Mouse (Mus musculus) embryonic facial prominence, embryonic 10.5 days (tissue): Measurements from ENCODE around the gene Prl3d3. TPM values are rescaled to one million over a fixed set of nuclear protein-coding genes. Genes with fewer than 3 reads are reported as not detected.
"Not testable (repeated sequence)": the region's sequence is repeated elsewhere in the genome, so short reads cannot be mapped to it uniquely, and the experiment has no call there.

Experiments
- DNase-seq: peaks from one replicate; pipeline ENCODE4 v3.0.0-alpha.2; 2017; ENCODE audit warnings: low spot score
- H3K27ac ChIP-seq: fragments of 300-500 bp; sonication (generic); replicated peaks from 2 replicates; pipeline ENCODE4 v1.5.1; 2016; ENCODE audit warnings: mild to moderate bottlenecking
- H3K27me3 ChIP-seq: fragments of 300-500 bp; sonication (generic); replicated peaks from 2 replicates; pipeline ENCODE4 v1.6.1; 2016; ENCODE audit warnings: low read depth, mild to moderate bottlenecking; ENCODE audit not compliant: poor library complexity, severe bottlenecking
- H3K36me3 ChIP-seq: fragments of 300-500 bp; sonication (generic); replicated peaks from 2 replicates; pipeline ENCODE4 v1.6.1; 2016; ENCODE audit warnings: mild to moderate bottlenecking, moderate library complexity
- H3K4me1 ChIP-seq: fragments of 300-500 bp; sonication (generic); 2 replicates; pipeline ENCODE4 v1.6.1; 2016
- H3K4me3 ChIP-seq: fragments of 300-500 bp; sonication (generic); 2 replicates; pipeline ENCODE4 v1.5.1; 2016; ENCODE audit warnings: mild to moderate bottlenecking, moderate library complexity
- H3K9me3 ChIP-seq: fragments of 300-500 bp; sonication (generic); 2 replicates; pipeline ENCODE4 v1.6.1; 2016; ENCODE audit warnings: mild to moderate bottlenecking
- WGBS: fragments of 180-500 bp; shearing (Covaris S2); methylation state at CpG from one replicate; pipeline ENCODE4 v1.1.7; 2016; 5-methylcytosine and 5-hydroxymethylcytosine counted together
- polyA plus RNA-seq: library from polyadenylated mRNA; unstranded; fragments of >200 nt; fragmentation: Nextera tagmentation; extraction: Ambion mirVana; gene quantifications from 2 replicates; pipeline ENCODE4 v1.2.1, GENCODE M21; 2016

Gene Prl3d3
- not detected in 2 replicates for polyA plus RNA-seq

- H3K27ac ChIP-seq, H3K4me1 ChIP-seq, H3K36me3 ChIP-seq, H3K27me3 ChIP-seq, DNase-seq, H3K4me3 ChIP-seq, H3K9me3 ChIP-seq: not testable (repeated sequence)
- 91% methylated on average over 3 of the region's 3 CpGs for WGBS
Measured at GRCm38 (mm10) chr13:27156490-27156889, at the start of gene Prl3d3. Gene Prl3d3, plus strand, starts transcription at chr13:27156790.

DNA sequence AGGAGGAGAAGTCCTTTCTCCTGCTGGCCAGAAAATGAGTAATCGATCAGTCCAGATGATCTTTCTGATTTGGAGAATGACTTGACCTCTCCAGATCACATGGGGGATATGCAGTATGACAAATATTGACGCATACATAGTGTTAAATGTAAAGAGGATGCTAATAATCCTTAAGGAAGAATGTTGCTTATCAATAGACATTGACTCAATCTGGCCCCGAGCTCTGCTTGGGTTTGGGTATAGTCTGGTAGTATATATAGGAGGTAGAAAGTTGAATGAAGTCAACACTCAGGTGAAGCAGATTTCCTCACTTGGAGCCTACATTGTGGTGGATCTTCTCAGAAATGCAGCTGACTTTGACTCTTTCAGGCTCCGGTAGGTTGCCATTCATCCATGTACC lies 35.2 kb upstream of the Prl3d3 start, which contains the start of gene Prl3d2:
Gene Prl3d2, plus strand, starts transcription at position 301 of the 400 bp plus-strand sequence.
- 89% methylated on average over 4 of the region's 4 CpGs for WGBS
- not testable (repeated sequence) for DNase-seq, H3K27ac ChIP-seq, H3K36me3 ChIP-seq, H3K4me1 ChIP-seq, H3K27me3 ChIP-seq, H3K4me3 ChIP-seq, H3K9me3 ChIP-seq

DNA sequence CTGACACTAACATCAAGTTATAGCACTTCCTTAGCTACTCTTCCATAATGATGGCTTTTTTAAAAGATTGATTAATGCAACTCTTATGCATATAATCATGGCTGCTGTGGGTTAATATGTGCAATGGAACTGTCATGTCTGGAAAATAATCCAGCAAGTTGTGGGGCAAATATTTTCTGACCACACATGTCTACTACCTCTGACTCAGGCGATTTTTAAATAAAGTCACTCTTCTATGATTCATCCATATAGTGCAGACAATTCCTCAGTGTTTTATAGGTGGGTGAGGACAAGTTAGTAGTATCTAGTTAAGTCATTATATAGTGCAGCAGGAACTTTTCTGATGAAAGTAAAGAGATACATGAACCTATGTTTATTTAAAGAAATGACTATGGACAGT lies 8.3 kb upstream of the Prl3d3 start:
- Histone ChIP-seq H3K36me3 (no peaks in the 10 kb centered on the region), H3K4me3 (no peak overlapping the region), H3K27ac (no peak overlapping the region), H3K27me3 (no peaks in the 10 kb centered on the region), H3K4me1 (no peaks in the 10 kb centered on the region), H3K9me3 (no peaks in the 10 kb centered on the region)
- WGBS, result 77% methylated on average over 1 of the region's 1 CpGs
- no peak for DNase-seq

DNA sequence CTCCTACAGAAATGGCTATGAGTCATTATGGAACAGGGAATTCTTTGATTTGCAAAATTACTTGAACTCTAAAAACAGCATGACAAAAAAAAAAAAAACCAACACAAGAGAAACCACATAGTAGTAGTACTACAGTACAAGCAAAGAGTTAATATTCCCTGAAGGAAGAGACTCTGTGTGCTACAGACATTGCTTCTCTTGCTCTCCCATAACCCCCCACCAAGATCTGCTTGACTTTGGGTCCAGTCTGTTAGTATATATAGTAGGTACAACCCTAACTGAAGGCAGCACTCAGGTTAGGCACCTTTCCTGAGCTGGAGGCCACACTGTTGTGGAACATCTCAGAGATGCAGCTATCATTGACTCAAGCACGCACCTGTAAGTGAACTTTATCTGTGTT lies 39.8 kb downstream of the Prl3d3 start, which contains the start of gene Prl3c1:
Gene Prl3c1, plus strand, starts transcription at position 301 of the 400 bp plus-strand sequence.
- no peak for DNase-seq
- H3K36me3 ChIP-seq, result no peaks in the 10 kb centered on the region
- H3K4me3 ChIP-seq, result no peak within 1 kb of the TSS
- no peaks in the 10 kb centered on the region for H3K4me1 ChIP-seq
- no peak within 1 kb of the TSS for H3K27ac ChIP-seq
- H3K27me3 ChIP-seq, result no peaks in the 10 kb centered on the region
- 86% methylated on average over 1 of the region's 1 CpGs for WGBS
- no peaks in the 10 kb centered on the region; the same call in 1 of the 2 replicates for H3K9me3 ChIP-seq

Other genes with a start within 250 kb of the Prl3d3 start
- not detected in 2 replicates for gene Prl, start 99.2 kb upstream of the Prl3d3 start, polyA plus RNA-seq
- not detected in 2 replicates for gene Prl3d1, start 62.6 kb upstream of the Prl3d3 start, polyA plus RNA-seq
- not detected in 2 replicates for gene Prl3d2, start 35.1 kb upstream of the Prl3d3 start, polyA plus RNA-seq
- gene Prl3c1, start 39.9 kb downstream of the Prl3d3 start, polyA plus RNA-seq, result not detected in 2 replicates
- gene Prl3b1, start 85.1 kb downstream of the Prl3d3 start, polyA plus RNA-seq, result 1.5 and 2.2 TPM in 2 replicates
- gene Prl3a1, start 102.6 kb downstream of the Prl3d3 start, polyA plus RNA-seq, result not detected in 2 replicates
- not detected in 2 replicates for gene Prl6a1, start 155.8 kb downstream of the Prl3d3 start, polyA plus RNA-seq
- gene Prl8a2, start 188.9 kb downstream of the Prl3d3 start, polyA plus RNA-seq, result not detected in 2 replicates
- gene Prl2b1, start 234.1 kb downstream of the Prl3d3 start, polyA plus RNA-seq, result not detected in 2 replicates